Mouse (Mus musculus) liver, postnatal 0 days (tissue): ENCODE results near the gene Gm45618.
"Not testable (repeated sequence)": the region's sequence is repeated elsewhere in the genome, so short reads cannot be mapped to it uniquely, and the experiment has no call there.

Source experiments
- CTCF ChIP-seq: sonication (generic); IDR thresholded peaks from 2 replicates; pipeline ENCODE4 v1.5.1; 2016; ENCODE audit warnings: antibody characterized with exemption, low read depth
- EP300 ChIP-seq: IDR thresholded peaks from 2 replicates; pipeline ENCODE4 v1.6.1; 2016; ENCODE audit warnings: antibody characterized with exemption, low read depth, mild to moderate bottlenecking

- not testable (repeated sequence) for TF ChIP-seq CTCF, EP300
These were observed 23.0 kb upstream of the Gm45618 start for GRCm38 (mm10) chr7:142143506-142144010.
